Mouse (Mus musculus) erythroid progenitor cell, adult 5-6 weeks (primary cell): ENCODE results near the gene Gm45837. TPM values are rescaled to one million over a fixed set of nuclear protein-coding genes. Genes with fewer than 3 reads are reported as not detected.
A peak's percentile ranks its signal among the peaks of the same experiment; 100 is the strongest.

Experiments
- ATAC-seq: replicated peaks from 2 replicates; pipeline ENCODE4 v1.8.0; 2016; ENCODE audit warnings: moderate number of reproducible peaks, mild to moderate bottlenecking, moderate TSS enrichment, inconsistent platforms; ENCODE audit not compliant: poor library complexity, low FRiP score, severe bottlenecking
- total RNA-seq, 2 experiments: library from RNA; stranded (forward) in 1 of 2; stranded (reverse) in 1 of 2; fragments of 150-400 nt in 1 of 2; fragments of 186-747, 209-891 nt in 1 of 2; gene quantifications; 2 replicates each; pipeline versions ENCODE4 v1.2.3 to v1.2.4; 2015 to 2017; ENCODE audit warnings: low replicate concordance in 2 of 2

Gm45837 gene
- total RNA-seq, 2 experiments from 2014 or later, result 4.2 TPM; not detected in 1

DNA sequence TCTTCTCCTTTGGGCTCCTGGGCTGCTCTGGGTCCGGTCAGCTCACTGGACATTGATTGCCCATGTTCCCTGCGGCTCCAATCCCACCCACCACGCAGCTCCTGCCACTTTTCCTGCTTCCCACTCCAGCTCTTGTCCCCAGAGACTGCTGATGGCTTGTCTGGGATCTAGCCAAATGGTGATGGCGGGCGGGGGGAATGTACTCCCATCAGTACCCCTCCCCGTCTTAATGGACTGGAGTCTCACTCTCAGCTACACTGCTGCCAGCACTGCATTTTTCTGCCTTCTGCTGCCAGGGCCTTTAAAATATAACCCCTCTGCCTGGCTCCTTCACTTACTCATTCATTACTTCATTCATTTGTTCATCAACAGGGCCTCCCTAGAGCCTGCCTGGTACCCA is 13.3 kb downstream of the Gm45837 start:
- no peak for ATAC-seq

GRCm38 (mm10) chr7:101426692-101427091 is 16.0 kb downstream of the Gm45837 start:
- ATAC-seq, result no peak

GRCm38 (mm10) chr7:101427736-101428135 is 17.1 kb downstream of the Gm45837 start:
- ATAC-seq, result 0 out of 2 replicates have a peak, but pooled peaks have one; percentile 15

GRCm38 (mm10) chr7:101435038-101435437 is 24.4 kb downstream of the Gm45837 start:
- ATAC-seq, result no peak

GRCm38 (mm10) chr7:101437876-101438275 is 27.2 kb downstream of the Gm45837 start:
- ATAC-seq, result no peak

GRCm38 (mm10) chr7:101443093-101443492 is 32.4 kb downstream of the Gm45837 start:
- ATAC-seq, result no peak

DNA sequence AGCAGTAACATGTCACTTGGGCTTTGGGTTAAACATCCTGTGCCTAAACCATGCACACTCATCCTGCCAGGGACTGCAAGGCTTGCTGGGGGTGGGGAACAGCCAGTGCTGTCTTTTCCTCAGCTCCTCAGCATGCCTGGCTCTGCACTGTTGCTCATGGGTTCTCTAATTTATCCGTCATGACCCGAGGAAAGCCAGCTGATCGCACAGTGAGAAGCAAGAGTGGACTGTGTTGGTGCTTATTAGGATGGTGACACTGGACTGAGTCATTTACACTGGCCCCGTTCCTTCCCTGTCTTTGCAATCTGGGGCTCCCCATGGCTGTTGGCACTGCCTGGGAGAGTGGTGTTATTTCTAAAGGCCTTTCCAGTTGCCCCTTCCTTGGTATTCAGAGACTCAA is 33.5 kb downstream of the Gm45837 start:
- ATAC-seq, result no peak

DNA sequence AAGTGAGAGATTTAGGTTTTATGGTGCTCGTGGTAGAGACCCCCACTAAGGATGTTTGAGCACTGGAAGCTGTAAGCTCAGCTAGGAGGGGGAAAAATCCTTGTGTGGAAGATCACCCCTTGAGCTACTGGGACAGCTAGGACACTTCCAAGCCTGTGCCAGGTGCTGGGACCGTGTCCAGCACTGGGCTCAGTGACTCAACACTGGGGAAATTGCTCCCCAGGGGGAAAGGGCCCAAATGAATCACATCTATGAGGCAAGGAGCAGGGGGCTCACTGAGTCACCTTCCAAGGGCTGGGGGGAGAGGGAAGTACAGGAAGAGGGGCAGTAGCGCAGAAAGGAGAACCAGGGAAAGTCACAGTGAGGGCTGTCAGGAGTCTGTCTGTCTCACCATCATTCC is 39.2 kb downstream of the Gm45837 start:
- ATAC-seq, result no peak

DNA sequence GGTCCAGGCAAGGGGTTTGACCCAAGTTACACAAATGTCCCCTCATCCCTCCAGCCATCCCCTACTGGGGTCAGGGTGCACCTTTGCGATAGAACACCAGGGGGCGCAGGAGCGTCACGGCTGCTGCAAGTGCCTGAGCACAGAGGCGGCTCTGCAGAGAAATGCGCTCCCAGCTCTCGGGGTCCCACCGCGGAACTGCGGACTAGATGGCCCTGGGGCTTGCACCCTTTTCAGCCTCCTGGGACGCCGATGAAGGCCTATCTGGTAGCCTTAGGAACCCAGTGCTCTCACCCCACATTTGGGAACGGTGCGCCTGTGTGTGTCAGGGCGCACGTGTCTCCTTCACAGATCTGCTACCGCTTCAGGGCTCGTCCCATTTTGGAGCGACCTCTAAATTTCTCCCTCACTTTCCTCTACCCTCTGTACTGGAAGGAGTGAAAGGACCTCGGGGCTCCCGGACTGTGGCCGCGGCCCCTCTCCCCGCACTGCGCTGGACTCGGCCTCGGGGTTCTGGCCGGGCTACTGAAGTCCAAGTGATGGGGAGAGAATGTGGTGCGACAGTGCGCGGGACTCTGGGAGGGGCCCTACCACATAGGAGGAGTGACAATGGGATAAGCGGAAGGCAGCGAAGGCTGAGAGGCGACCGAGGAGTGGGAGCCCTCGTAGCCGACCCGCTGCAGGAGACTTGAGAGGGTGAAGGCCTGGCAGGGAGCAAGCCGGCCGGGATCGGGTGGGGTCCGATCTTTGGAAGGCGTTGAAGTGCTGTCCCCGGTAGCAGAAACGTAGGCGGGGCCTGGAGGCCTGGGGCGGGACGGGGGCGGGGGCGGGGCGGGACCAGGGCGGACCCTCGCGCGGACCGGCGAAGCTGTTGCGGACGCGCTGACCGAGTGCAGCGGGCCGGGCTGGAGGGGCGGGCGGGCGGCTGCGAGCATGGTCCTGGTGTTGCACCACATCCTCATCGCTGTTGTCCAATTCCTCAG is 40.0 kb downstream of the Gm45837 start:
- peak; percentile 74 for ATAC-seq

- no peak for ATAC-seq
Observed at GRCm38 (mm10) chr7:101452669-101453068, 42.0 kb downstream of the Gm45837 start.

GRCm38 (mm10) chr7:101453296-101453695 is 42.6 kb downstream of the Gm45837 start:
- ATAC-seq, result no peak

DNA sequence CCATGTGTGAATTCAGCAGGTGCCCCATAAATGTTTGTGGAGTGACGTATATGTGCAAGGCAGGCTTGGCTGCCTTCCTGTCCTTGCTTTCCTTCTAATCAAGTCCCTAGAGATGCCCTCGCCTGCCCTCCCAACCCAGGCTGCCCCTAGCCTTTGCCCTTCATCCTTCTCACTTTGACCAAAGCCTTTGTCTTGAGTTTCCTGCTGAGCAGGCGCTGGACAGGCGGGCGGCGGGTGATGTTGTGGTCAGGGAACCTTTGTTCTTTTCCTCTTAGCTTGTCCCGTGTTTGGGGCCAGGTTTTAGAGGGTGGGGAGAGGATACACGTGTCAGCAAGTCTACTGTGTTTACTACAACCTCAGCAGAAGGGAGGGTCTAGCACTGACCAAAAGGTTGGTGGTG is 43.0 kb downstream of the Gm45837 start:
- ATAC-seq, result no peak

DNA sequence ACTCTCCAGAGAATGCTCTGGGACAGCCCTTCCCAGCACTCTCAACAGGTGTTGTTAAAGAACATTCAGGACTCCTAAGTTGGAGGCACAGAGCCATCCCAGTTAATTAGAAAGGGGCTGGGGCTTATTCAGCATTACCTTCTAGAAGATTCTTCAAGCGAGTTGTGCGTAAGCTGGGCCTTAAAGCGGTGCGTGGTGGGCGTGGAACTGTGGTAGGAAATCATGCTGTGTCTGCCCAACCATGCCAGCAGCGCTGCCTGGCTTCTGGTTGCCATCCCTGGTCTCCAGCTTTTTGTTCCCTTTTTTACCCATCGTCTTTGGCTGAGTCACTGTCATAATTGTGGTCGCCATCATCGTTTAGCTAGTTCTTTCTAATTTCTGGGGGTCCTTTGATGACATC is 43.8 kb downstream of the Gm45837 start:
- no peak for ATAC-seq

- no peak for ATAC-seq
Observed at GRCm38 (mm10) chr7:101455141-101455540, 44.5 kb downstream of the Gm45837 start.

DNA sequence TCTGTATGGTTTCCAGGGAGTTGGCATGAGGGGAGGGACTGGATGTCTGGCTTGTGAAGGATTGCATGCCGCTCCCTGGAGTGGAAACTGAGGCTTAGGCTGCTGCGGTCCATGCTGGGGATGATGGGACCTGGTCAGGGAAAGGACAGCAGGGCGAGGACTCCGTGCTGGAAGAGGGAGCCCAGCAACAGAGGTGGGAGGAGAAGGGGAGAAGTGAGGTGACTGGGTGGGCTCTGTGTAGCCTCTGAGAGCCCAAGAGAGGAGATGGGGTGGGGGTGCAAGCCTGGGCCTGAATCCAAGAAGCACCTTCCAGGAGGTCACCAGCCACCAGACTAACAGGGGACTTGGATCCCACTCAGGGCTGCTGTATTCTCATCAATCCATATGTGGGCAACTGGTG is 45.6 kb downstream of the Gm45837 start:
- ATAC-seq, result no peak

DNA sequence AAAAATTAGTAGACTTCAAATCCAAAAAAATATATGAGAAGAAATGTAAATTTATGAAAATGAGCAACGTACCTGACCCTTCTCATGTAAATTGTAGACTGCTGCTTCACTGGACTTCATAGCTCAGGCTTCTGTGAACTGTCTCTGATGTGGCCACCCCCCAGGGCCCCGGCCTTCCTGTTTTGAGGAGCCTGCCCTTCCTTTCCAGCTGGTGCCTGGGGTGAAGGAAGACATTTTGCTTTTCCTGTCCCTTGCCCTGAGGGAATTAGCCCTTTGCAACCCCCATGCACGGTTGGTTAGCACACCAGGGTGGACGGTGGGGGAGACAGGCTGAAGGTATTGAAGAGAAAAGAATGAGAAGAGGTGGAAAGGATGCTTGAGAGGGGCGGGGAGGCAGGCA is 46.1 kb downstream of the Gm45837 start:
- ATAC-seq, result no peak

DNA sequence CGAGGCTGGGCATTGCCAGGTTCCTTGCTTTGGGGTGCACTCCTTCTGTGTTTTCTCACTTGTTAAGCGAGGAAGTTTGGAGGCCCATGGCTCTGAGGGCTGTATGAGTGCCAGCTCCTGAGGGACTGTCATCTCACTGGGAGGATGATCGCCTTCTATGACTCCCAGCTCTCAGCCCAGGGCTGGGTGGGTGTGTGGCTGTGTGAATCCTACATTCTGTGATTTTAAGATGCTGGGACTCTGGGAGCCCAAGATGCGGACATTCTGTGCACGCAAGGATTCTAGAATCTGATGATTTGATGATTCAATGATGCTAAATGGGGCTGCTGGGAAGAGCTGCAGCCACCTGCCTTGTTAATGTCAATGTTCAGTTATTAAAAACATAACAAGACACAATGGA is 46.6 kb downstream of the Gm45837 start:
- ATAC-seq, result no peak

- no peak for ATAC-seq
Observed at GRCm38 (mm10) chr7:101457801-101458200, 47.1 kb downstream of the Gm45837 start.

DNA sequence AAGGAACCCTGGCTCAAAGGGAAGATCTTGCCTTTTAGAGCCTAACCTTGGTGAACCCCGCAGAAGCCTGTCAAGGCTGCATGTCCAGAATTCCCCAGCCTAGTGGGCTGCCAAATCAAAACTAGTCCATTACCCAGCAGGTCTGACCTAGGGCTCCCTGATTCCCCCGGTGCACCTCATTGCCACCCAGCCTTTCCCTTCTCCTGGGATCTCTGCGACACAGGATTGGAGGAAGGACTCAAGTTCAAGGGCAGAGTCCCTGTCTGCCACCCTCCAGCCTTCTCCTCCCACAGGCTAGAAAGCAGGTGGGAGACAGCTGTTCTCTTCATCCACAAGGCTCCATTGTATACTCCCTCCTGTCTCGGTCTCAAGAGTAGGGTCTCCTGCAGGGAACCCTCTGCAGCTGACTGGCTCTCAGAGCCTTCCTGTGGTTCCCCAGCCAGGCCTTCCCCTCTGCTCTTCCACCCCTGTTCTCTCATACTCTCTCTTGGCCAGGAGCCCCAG is 47.6 kb downstream of the Gm45837 start:
- no peak for ATAC-seq

- no peak for ATAC-seq
Observed at GRCm38 (mm10) chr7:101459305-101459813, 48.7 kb downstream of the Gm45837 start.

- ATAC-seq, result no peak
Observed at GRCm38 (mm10) chr7:101459923-101460607, 49.4 kb downstream of the Gm45837 start.
